Mouse (Mus musculus): ENCODE results near the gene Ccer1. TPM values are rescaled to one million over a fixed set of nuclear protein-coding genes. Genes with fewer than 3 reads are reported as not detected.

Gene Ccer1
- total RNA-seq, 2 experiments from 2014 or later, result not detected

Other genes with a start within 250 kb of the Ccer1 start
- not detected in 2 replicates for gene Dcn, start 213.4 kb upstream of the Ccer1 start, total RNA-seq (2014; fragmentation: Nextera tagmentation)
- not detected in 2 replicates for gene Dcn, start 213.4 kb upstream of the Ccer1 start, total RNA-seq (2017)
- not detected in 2 replicates for gene Lum, start 127.9 kb upstream of the Ccer1 start, total RNA-seq (2014; fragmentation: Nextera tagmentation)
- not detected in 2 replicates for gene Lum, start 127.9 kb upstream of the Ccer1 start, total RNA-seq (2017)
- not detected in 2 replicates for gene Kera, start 86.2 kb upstream of the Ccer1 start, total RNA-seq (2014; fragmentation: Nextera tagmentation)
- not detected in 2 replicates for gene Kera, start 86.2 kb upstream of the Ccer1 start, total RNA-seq (2017)
- not detected in 2 replicates for gene Epyc, start 49.0 kb upstream of the Ccer1 start, total RNA-seq (2014; fragmentation: Nextera tagmentation)
- gene Epyc, start 49.0 kb upstream of the Ccer1 start, total RNA-seq (2017), result not detected in 2 replicates
- gene C030005K15Rik, start 33.7 kb downstream of the Ccer1 start, total RNA-seq (2014; fragmentation: Nextera tagmentation), result not detected in 2 replicates
- gene C030005K15Rik, start 33.7 kb downstream of the Ccer1 start, total RNA-seq (2017), result not detected in 2 replicates